Mouse (Mus musculus) megakaryocyte-erythroid progenitor cell, adult 5-6 weeks (primary cell): Measurements from ENCODE around the gene Sqor. TPM values are rescaled to one million over a fixed set of nuclear protein-coding genes. Genes with fewer than 3 reads are reported as not detected.

Source experiments
- ATAC-seq: replicated peaks from 2 replicates; pipeline ENCODE4 v1.8.0; 2016; ENCODE audit warnings: mild to moderate bottlenecking, inconsistent platforms; ENCODE audit not compliant: severe bottlenecking, poor library complexity, low FRiP score, low TSS enrichment
- total RNA-seq, 2 experiments: library from RNA; stranded (forward) in 1 of 2; stranded (reverse) in 1 of 2; fragments of 200-1000, 215-1000 nt in 1 of 2; fragments of >200 nt in 1 of 2; fragmentation: Nextera tagmentation in 1 of 2; gene quantifications; 2 replicates each; pipeline ENCODE4 v1.2.3; 2014 to 2017

Gene Sqor
- total RNA-seq, 2 experiments from 2014 or later: 42.0 to 48.8 TPM

DNA sequence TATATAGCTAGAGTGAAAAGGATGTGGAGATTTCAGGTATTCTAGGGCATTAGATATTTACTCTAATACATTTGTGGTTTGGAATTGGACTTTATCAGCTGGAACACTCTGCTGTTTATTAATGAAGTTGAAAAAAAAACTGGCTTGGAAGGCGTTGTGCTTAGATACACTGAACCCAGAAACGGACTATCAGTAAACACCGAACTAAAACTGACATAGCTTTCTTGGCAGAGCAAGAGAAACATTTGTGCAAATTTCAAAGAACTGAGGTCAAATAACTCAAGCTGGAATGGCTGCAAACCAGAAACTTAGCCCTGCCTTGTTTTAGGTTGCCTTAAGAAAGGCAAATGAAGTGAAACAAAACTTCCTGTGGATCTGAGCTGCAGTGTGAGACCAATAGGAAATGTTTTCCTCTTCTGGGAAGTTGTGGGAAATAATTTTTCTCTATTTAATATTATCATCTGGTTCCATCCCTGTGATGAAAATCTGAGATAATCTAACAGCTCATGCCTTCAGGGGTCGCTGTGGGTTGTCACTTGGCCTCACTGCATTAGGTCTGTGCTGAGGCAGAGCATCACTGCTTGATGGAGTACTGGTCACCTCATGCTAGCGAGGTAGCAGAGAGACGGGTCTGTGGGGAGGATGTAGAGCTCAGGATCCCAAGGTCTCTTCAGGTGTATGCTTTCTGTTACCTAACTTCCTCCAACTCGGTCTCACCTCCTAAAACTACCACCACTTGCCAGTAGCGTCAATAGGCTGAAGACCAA is 16.7 kb downstream of the Sqor start:
- peak; percentile 90 for ATAC-seq

DNA sequence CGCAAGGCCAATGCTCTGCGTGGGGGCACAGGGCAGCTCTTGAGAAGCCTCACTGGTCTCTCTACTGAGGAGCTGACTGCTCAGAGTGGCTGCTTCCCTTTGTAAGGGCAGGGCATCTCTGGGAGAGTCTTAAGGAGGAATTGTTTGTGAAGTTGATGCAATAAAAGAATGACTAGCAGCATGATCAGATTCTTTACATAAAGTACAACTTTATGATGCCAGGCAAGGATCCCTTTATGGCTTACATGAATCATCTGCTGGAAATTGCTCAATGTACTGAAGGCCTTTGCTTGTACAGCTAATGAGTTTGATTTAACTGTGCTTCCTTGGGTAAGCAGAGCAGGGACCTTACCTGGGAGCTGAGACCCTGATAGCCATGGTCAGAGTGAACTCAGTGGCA is 18.7 kb downstream of the Sqor start:
- no peak for ATAC-seq

DNA sequence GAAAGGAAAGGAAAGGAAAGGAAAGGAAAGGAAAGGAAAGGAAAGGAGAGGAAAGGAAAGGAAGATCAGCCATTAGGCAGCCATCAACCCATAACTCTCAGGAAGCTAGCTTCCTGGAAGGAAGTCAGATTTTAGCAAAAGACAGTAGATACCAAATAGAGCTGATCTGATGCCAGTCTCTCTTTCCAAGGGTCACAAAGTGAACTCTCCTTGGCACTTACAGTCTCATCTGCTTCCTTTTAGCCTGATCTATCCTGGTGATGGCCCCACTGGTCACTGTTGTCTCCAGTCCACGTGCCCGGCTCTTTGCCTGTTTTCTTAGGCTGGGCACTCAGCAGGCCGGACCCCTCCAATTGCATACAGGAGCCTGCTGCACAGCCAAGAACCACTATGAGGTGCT is 19.7 kb downstream of the Sqor start:
- ATAC-seq: no peak

DNA sequence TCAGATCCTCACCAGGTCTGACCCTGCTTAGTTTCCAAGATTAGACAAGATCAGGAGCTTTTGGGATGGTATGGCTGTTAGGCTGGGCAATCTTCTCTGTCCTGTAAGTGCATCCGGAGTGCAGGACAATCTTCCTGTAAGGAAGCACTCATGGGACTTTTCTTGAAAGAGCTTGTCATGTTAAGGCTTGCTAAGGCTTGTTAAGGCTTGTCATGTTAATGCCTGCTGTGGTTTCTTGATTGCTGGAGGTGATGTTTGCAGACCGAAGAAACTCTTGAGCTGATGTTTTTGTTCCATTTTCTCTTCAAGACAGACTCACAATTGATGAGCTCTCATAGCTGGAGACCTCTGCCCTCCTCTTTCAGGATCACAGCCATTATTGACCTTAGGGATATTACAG is 21.1 kb downstream of the Sqor start:
- no peak for ATAC-seq

DNA sequence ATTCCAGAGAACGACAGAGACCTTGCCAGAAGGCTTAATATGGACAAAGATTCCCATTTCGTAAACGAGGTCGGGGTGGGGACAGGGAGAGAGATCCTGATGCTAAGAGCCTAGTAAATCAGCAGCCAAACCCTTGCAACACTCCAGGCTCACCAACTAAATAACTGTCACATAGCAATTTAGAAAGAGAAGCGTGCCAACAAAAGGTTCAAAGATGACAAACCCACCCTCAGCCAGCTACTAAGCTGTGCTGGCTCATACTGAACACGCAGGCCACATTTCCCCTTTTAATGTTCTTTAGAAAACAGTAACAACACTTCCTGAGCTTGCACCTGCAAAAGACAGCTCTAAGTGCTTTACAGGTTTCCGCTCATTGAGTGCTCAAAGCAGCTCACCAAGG is 24.3 kb downstream of the Sqor start:
- ATAC-seq: 0 out of 2 replicates have a peak, but pooled peaks have one; percentile 28

DNA sequence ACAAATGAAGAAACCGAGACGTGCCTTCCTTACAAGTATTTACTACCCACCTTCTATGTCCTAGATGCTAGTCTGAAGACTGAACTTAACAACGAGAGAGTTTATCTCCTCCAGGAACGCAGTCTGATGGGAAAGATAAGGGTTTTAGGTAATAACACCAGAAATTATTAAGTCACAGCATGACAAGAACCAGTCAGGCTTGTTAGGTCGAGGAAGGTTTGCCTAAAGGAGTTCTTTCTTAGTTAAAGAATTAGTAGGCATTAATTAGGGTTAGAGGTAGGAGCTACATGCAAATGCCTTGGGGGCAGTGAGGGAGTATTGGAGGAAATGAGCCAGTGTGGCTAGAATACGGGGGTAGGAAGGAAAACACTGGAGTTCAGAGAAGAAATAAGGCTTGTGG is 24.7 kb downstream of the Sqor start:
- no peak for ATAC-seq

DNA sequence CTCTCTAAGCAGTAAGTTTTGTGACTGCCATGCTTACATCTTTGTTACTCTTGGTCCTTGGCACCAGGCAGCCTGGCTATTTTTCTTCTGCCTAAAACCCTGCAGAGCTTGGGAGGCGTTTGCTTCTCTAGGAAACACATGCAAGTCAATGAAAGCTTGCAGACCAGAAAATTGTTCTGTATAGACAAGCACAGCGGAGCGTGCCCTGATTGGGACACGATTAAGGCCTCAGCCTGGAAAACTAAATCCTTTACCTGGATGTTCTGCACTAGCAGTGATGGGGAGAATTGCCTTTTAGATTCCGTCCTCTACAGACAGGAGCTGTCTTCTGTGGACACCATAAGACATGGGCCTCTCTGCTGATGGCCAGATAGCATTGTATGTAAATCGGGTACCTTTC is 39.4 kb downstream of the Sqor start:
- ATAC-seq: no peak

DNA sequence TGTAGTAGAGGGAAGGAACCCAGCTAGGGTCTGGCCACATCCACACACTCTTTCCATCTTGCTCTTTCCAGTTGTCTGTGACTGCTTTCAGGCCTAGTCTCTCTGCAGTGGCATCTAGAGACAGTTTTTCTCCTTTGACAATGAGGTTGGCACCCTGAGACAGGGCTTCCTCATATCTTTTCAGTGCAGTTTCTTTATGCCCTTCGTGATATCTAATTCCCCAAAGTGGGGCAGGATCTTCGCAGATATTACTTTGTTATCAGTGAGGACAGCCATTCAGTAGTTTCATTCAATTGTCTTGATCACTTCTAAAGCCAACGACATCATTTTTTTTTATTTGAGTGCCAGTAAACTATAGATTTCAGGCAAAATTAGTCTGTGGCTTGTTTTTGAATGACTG is 41.0 kb downstream of the Sqor start:
- ATAC-seq: peak; percentile 94

DNA sequence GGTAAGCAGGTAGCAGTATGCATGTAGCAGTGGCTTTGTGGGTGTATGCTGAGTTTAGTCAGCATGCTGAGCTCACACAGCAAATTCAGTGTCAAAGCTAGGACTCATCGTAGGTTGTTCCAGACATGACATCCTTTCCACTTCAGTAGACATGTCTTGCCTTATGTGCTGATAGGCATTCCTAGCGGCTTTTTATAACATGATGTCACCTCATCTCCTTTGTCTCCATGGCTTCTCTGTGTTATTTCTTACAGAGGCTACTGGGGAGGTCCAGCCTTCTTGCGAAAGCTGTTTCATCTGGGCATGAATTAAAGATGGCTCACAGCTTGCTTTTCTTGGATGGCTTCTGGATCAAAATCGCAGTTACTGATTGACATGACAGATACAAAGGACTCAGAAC is 44.0 kb downstream of the Sqor start:
- no peak for ATAC-seq

DNA sequence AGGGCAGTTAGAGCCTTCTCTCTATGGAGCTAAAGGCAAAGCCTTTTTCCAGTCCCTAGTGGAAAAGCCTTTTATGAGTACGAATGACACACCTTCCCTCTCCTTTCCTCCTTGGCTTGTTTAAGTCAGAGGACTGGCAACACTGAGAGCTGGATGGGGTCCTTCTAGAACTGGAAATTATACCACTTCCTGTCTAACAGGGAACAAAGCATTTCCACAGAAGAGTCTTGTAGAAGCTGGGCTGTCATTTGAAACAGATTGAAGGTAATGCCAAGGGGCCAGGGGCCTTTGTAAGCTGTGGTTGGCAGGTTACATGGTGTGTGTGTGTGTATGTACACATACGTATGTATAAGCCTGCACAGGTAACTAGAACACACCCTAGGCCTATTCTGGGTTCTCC is 51.9 kb downstream of the Sqor start:
- no peak for ATAC-seq

DNA sequence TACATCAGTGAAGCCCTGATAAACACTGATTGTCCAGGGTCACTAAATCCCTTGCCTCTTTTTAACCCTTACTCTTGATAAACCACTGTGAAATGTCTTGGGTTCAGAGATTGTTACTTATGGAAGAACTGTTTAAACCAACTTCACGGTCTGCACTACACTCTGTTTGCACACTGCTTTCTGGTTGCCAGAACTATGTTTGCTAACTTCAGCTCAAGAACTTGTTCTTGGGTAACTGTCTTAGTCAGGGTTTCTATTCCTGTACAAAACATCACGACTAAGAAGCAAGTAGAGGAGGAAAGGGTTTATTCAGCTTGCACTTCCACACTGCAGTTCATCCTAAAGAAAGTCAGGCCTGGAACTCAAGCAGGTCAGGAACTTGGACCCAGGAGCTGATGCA is 56.2 kb downstream of the Sqor start:
- no peak for ATAC-seq

DNA sequence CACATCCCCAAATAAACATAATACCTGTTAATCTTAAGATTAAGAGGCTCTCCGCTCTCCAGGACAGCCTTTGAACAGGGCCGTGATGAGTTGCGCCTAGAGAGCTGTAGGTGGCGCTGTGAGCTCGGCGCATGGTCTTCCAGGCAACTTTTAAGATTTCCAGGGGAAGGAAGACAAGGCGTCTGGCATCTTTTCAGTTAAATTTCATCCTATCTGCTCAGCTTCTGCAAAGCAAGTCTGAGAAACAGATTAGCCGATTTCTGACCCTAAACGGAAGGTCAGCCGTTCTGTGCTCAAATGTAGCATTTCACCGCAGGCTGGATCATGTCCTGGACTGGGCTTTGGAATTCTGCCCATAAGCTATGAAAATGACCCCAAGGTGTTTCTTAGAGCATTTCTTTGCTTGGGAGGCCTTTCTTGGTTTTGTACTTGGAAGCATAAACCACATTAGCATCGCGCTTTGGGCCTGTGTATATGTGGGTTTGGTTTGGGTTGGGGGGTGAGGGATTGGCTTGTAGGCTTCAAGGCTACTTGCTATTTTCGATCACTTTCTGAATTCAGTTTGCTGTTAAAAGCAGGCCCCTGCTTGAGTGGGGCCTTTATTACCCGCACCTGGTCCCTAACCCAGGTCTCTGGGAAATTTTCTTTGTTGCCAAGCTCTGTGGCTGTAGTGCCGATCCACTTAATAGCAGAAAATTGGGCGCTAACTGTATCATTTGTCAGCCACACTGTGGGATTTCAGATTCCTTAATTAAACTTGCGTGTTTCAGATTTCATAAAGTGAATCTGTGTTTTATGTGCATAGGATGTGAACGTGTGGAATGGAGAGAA is 60.6 kb downstream of the Sqor start:
- peak; percentile 90 for ATAC-seq

DNA sequence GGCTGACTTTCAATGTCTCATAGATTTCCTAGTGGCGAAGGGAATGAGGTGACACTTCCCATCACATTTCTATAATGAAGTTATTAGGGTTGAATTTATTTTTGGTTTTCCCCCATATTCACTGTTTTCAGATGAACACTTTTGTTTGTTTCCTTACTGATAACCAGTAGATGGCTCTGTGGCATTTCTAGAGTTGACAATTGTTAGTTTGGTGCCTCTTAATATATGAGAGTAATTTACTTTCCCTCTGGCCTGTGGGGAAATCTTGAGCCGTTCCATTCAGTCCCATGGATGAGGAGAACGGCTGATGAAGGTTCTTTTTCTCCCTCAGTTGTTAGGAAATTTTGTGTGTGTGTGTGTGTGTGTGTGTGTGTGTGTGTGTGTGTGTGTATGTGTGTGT is 61.3 kb downstream of the Sqor start:
- ATAC-seq: no peak

DNA sequence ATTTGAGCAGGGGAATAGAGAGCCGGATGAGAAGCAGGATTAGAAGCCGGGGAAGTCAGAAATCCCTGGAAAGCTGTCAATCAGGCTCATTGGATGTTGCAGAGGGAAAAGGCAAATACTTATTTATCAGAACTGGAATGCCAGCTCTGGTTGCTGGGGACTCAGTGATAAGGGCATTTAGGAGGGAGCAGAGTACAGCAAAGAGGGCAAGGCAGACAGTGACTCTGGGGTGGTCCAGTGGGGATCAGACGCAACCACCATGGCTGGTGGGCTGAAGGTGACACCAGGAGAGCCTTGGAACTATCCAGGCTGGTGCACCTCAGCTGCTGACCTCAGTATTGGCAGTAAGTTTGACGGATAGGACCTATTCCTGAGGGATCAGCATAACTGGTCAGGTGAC is 89.6 kb downstream of the Sqor start:
- ATAC-seq: no peak

DNA sequence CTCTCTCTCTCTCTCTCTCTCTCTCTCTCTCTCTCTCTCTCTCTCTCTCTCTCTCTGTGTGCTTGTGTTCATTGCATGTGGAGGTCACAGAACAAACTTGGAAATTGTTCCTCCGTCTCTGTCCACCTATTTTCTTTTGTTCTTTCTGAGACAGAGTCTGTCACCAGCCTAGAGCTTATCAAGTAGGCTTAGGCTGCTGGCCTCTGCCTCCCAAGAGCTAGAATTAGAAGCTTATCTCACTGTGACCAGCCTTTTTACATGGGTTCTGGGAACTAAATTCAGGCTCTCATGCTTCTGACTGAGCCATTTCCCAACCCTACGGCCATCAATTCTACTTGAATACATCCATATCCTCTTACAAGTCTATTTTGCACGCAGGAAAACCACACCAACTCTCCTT is 90.3 kb downstream of the Sqor start:
- no peak for ATAC-seq

Other genes with a start within 250 kb of the Sqor start
- gene Gatm, start 153.9 kb upstream of the Sqor start, total RNA-seq (2014; fragmentation: Nextera tagmentation): 154 and 166 TPM in 2 replicates
- gene Gatm, start 153.9 kb upstream of the Sqor start, total RNA-seq (2017): 110 and 122 TPM in 2 replicates
- gene AA467197, start 128.3 kb upstream of the Sqor start, total RNA-seq (2014; fragmentation: Nextera tagmentation): not detected in 2 replicates
- 2.2 and 2.6 TPM in 2 replicates for gene AA467197, start 128.3 kb upstream of the Sqor start, total RNA-seq (2017)
- gene Slc30a4, start 62.6 kb upstream of the Sqor start, total RNA-seq (2014; fragmentation: Nextera tagmentation): 0.59 and 0.64 TPM in 2 replicates
- gene Slc30a4, start 62.6 kb upstream of the Sqor start, total RNA-seq (2017): 1.0 and 1.2 TPM in 2 replicates
- 14.7 and 16.3 TPM in 2 replicates for gene Bloc1s6, start 26.7 kb upstream of the Sqor start, total RNA-seq (2014; fragmentation: Nextera tagmentation)
- gene Bloc1s6, start 26.7 kb upstream of the Sqor start, total RNA-seq (2017): 21.1 and 27.6 TPM in 2 replicates